In the genomic region with DNA sequence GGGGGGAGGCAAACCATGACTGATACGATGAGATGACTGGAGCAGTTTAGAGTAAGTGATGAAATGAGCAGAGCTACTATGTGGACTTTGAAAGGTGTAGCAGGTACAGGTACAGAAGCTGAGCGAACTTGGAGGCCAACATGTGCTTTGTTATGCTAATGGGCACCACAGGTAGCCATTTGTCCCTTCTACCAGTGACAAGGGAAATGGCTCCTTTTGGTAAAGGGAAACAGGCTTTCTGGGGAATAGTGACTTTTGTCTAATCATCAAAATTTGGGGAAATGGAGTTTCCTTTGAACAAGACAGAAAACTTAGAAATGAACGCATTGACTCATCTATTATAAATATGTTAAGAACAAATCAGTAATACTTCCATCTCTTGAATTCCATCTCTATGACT, we compare ENCODE assay signal across 25 mouse cellular contexts.
"Had no signal": no experiment of that assay in that cellular context is flagged by ENCODE, and none has a peak within 500 bp of the region (broad histone marks: within the 10 kb centered on the region; RNA-seq: fewer than 3 reads in every experiment).

No protein-coding gene starts in this region.

- H3K4me1 ChIP-seq: embryonic facial prominence, embryonic 10.5 days; embryonic facial prominence, embryonic 12.5 days; embryonic facial prominence, embryonic 13.5 days; embryonic facial prominence, embryonic 15.5 days; forebrain, embryonic 10.5 days; forebrain, embryonic 12.5 days; forebrain, embryonic 13.5 days; forebrain, embryonic 15.5 days had no signal

- H3K36me3 ChIP-seq: embryonic facial prominence, embryonic 10.5 days; embryonic facial prominence, embryonic 12.5 days; embryonic facial prominence, embryonic 13.5 days; embryonic facial prominence, embryonic 15.5 days; forebrain, embryonic 10.5 days; forebrain, embryonic 12.5 days; forebrain, embryonic 15.5 days had no signal

- ATAC-seq: forebrain, embryonic 13.5 days; forebrain, embryonic 14.5 days; forebrain, embryonic 15.5 days; forebrain, embryonic 16.5 days; forebrain, postnatal 0 days had no signal

- H3K4me2 ChIP-seq: embryonic facial prominence, embryonic 12.5 days; embryonic facial prominence, embryonic 13.5 days; embryonic facial prominence, embryonic 15.5 days; forebrain, embryonic 12.5 days; forebrain, embryonic 13.5 days; forebrain, embryonic 15.5 days had no signal

- H3K27me3 ChIP-seq: embryonic facial prominence, embryonic 12.5 days; embryonic facial prominence, embryonic 15.5 days; forebrain, embryonic 12.5 days; forebrain, embryonic 13.5 days; forebrain, embryonic 15.5 days had no signal

- H3K9ac ChIP-seq: embryonic facial prominence, embryonic 12.5 days; embryonic facial prominence, embryonic 13.5 days; embryonic facial prominence, embryonic 15.5 days; forebrain, embryonic 12.5 days; forebrain, embryonic 13.5 days; forebrain, embryonic 15.5 days; forebrain, postnatal 0 days had no signal

- H3K4me3 ChIP-seq: embryonic facial prominence, embryonic 10.5 days; embryonic facial prominence, embryonic 12.5 days; embryonic facial prominence, embryonic 13.5 days; embryonic facial prominence, embryonic 15.5 days; erythroblast, embryonic 14.5 days; forebrain, embryonic 10.5 days; forebrain, embryonic 12.5 days; forebrain, embryonic 13.5 days; forebrain, embryonic 15.5 days; gastrocnemius, adult 2 months; heart, adult 2 months had no signal

- H3K27ac ChIP-seq: embryonic facial prominence, embryonic 10.5 days; embryonic facial prominence, embryonic 12.5 days; embryonic facial prominence, embryonic 13.5 days; embryonic facial prominence, embryonic 15.5 days; forebrain, embryonic 10.5 days; forebrain, embryonic 12.5 days; forebrain, embryonic 13.5 days; forebrain, embryonic 15.5 days; gastrocnemius, adult 2 months; heart, adult 2 months had no signal

- DNase-seq: cerebellum, adult 9-11 months; cerebellum, postnatal 10 days; cerebellum, postnatal 14 days; cerebellum, postnatal 25 days; cerebellum, postnatal 36 days; embryo, embryonic 11 days; forebrain, postnatal 0 days; gastrocnemius, adult 2 months; gastrocnemius, postnatal 10 days; gastrocnemius, postnatal 14 days; gastrocnemius, postnatal 25 days; gastrocnemius, postnatal 36 days; heart, adult 18-20 months; heart, adult 2 months had no signal

- H3K9me3 ChIP-seq: embryonic facial prominence, embryonic 10.5 days; embryonic facial prominence, embryonic 12.5 days; embryonic facial prominence, embryonic 13.5 days; embryonic facial prominence, embryonic 15.5 days; forebrain, embryonic 10.5 days; forebrain, embryonic 12.5 days; forebrain, embryonic 13.5 days; forebrain, embryonic 15.5 days had no signal
